Mouse (Mus musculus): ENCODE data around the gene Dmpk. TPM values are rescaled to one million over a fixed set of nuclear protein-coding genes. Genes with fewer than 3 reads are reported as not detected.

The Dmpk gene
- polyA plus RNA-seq, 1 experiment = 120 TPM

DNA sequence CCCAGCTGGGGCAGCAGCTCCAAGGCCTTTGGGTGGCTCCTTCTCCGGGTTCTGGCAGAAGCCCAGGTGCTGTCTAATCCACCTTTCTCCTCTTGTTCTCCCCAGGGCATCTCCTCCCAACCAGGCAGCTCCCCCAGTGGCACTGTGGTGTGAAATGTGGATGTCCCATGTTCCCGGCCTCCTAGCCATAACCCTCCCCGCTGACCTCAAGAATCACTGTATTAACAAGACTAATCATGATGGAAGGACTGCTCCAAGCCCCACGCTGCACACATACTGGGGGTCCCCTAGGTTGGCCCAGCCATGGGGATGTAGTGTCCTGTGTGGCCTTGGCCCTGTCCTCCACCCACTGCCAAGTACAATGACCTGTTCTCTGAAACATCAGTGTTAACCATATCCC is 1.5 kb upstream of the Dmpk start:
- no peak overlapping the region for H3ac ChIP-seq (ENCODE audit: control insufficient read depth, insufficient read length, low read depth)
- peaks cover 35% of the 10 kb centered on the region for H3K36me3 ChIP-seq (ENCODE audit: control insufficient read depth, insufficient read depth)
- TF ChIP-seq CTCF (IDR thresholded peaks at IDR 0.05; ENCODE audit: control insufficient read depth, insufficient read depth, insufficient read length) (no peak), MAX (IDR thresholded peaks at IDR 0.05) (no peak), CEBPB (IDR thresholded peaks at IDR 0.05; ENCODE audit: low read depth) (no peak), FOSL1 (IDR thresholded peaks at IDR 0.05; ENCODE audit: insufficient read depth, low read length, poor library complexity, severe bottlenecking) (no peak), MYOD1 (IDR thresholded peaks at IDR 0.05; ENCODE audit: control insufficient read depth, insufficient read length, low read depth) (no peak), USF1 (IDR thresholded peaks at IDR 0.05; ENCODE audit: low read depth) (no peak)
- H3K27me3 ChIP-seq (ENCODE audit: control insufficient read depth, insufficient read depth, insufficient read length) = no peaks in the 10 kb centered on the region
- H3K79me3 ChIP-seq (ENCODE audit: low read depth) = peaks cover 23% of the 10 kb centered on the region
- H3K4me3 ChIP-seq (ENCODE audit: insufficient read depth, poor library complexity, severe bottlenecking) = no peak overlapping the region
- H3K79me2 ChIP-seq (ENCODE audit: control insufficient read depth, insufficient read depth) = peaks cover 64% of the 10 kb centered on the region

DNA sequence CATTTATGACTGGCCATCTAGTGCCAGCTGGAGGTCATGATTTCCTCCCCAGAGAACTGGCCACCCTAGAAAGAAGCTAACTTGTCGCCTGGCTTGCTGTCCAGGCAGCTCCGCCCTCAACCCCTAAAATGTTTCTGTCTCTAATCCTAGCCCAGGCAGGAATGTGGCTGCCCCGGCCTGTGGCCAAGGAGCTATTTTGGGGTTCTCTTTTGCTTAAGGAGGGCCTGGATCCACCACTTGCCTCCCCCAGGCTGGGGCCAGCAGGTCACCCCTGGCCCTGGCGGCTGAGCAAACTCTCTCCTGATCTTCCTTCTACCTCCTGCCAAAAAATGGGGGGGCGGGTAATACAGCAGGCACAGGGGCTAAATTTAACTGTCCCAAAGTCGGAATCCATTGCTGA is 553 bp upstream of the Dmpk start:
- no peak overlapping the region for H3K4me3 ChIP-seq (ENCODE audit: insufficient read depth, poor library complexity, severe bottlenecking)
- peaks cover 41% of the 10 kb centered on the region for H3K36me3 ChIP-seq (ENCODE audit: control insufficient read depth, insufficient read depth)
- no peaks in the 10 kb centered on the region for H3K27me3 ChIP-seq (ENCODE audit: control insufficient read depth, insufficient read depth, insufficient read length)
- peaks cover 55% of the 10 kb centered on the region for H3K79me2 ChIP-seq (ENCODE audit: control insufficient read depth, insufficient read depth)
- peaks cover 19% of the 10 kb centered on the region for H3K79me3 ChIP-seq (ENCODE audit: low read depth)
- TF ChIP-seq MAX (IDR thresholded peaks at IDR 0.05) (no peak), MYOD1 (IDR thresholded peaks at IDR 0.05; ENCODE audit: control insufficient read depth, insufficient read length, low read depth) (no peak)
- peak overlapping the region; percentile 26 for H3ac ChIP-seq (ENCODE audit: control insufficient read depth, insufficient read length, low read depth)

- H3ac ChIP-seq (ENCODE audit: control insufficient read depth, insufficient read length, low read depth) = peak overlapping the region; percentile 62
- peaks cover 43% of the 10 kb centered on the region for H3K79me2 ChIP-seq (ENCODE audit: control insufficient read depth, insufficient read depth)
- H3K27me3 ChIP-seq (ENCODE audit: control insufficient read depth, insufficient read depth, insufficient read length) = no peaks in the 10 kb centered on the region
- H3K4me3 ChIP-seq (ENCODE audit: insufficient read depth, poor library complexity, severe bottlenecking) = peak overlapping the region; percentile 37
- TF ChIP-seq MAX (IDR thresholded peaks at IDR 0.05) (no peak), MYOD1 (IDR thresholded peaks at IDR 0.05; ENCODE audit: control insufficient read depth, insufficient read length, low read depth) (peak; percentile 99), FOSL1 (IDR thresholded peaks at IDR 0.05; ENCODE audit: insufficient read depth, low read length, poor library complexity, severe bottlenecking) (peak; percentile 37)
- peaks cover 44% of the 10 kb centered on the region for H3K36me3 ChIP-seq (ENCODE audit: control insufficient read depth, insufficient read depth)
- H3K79me3 ChIP-seq (ENCODE audit: low read depth) = peaks cover 8% of the 10 kb centered on the region
Measured at GRCm38 (mm10) chr7:19084277-19084771, 675 bp downstream of the Dmpk start.

- Histone ChIP-seq H3ac (ENCODE audit: control insufficient read depth, insufficient read length, low read depth) (peak overlapping the region; percentile 88), H3K79me2 (ENCODE audit: control insufficient read depth, insufficient read depth) (peaks cover 36% of the 10 kb centered on the region), H3K79me3 (ENCODE audit: low read depth) (peaks cover 6% of the 10 kb centered on the region), H3K36me3 (ENCODE audit: control insufficient read depth, insufficient read depth) (peaks cover 50% of the 10 kb centered on the region), H3K27me3 (ENCODE audit: control insufficient read depth, insufficient read depth, insufficient read length) (no peaks in the 10 kb centered on the region), H3K4me3 (ENCODE audit: insufficient read depth, poor library complexity, severe bottlenecking) (peak overlapping the region; percentile 37)
- TF ChIP-seq MYOD1 (IDR thresholded peaks at IDR 0.05; ENCODE audit: control insufficient read depth, insufficient read length, low read depth) (no peak), MYOG (IDR thresholded peaks at IDR 0.05; ENCODE audit: control insufficient read depth, extremely low read depth, insufficient read length) (no peak), FOSL1 (IDR thresholded peaks at IDR 0.05; ENCODE audit: insufficient read depth, low read length, poor library complexity, severe bottlenecking) (no peak), CTCF (IDR thresholded peaks at IDR 0.05; ENCODE audit: control insufficient read depth, insufficient read depth, insufficient read length) (no peak), CEBPB (IDR thresholded peaks at IDR 0.05; ENCODE audit: low read depth) (no peak), MAX (IDR thresholded peaks at IDR 0.05) (no peak), USF1 (IDR thresholded peaks at IDR 0.05; ENCODE audit: low read depth) (no peak)
Measured at GRCm38 (mm10) chr7:19084921-19085473, 1.3 kb downstream of the Dmpk start.

DNA sequence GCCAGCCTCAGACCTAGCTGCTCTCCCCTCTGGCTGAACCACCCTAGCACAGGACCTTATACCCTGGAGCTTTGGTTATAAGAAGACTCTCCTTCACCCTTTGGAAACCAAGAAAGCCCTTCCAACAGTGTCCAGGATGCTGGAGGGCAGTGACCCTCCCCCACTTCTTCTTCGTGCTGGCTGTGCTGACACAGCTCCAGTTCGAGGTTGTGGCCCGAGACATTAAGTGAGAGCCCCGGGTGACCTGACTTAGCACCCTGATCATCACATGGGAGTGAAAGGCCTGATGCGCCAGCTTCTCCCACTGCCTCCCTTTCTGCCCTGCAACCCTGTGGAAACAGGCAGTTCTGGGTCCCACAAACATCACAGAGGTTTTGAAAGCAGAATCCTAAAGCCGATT is 1.8 kb downstream of the Dmpk start:
- H3K36me3 ChIP-seq (ENCODE audit: control insufficient read depth, insufficient read depth) = peaks cover 55% of the 10 kb centered on the region
- TF ChIP-seq FOSL1 (IDR thresholded peaks at IDR 0.05; ENCODE audit: insufficient read depth, low read length, poor library complexity, severe bottlenecking) (no peak), MYOD1 (IDR thresholded peaks at IDR 0.05; ENCODE audit: control insufficient read depth, insufficient read length, low read depth) (no peak)
- H3K79me2 ChIP-seq (ENCODE audit: control insufficient read depth, insufficient read depth) = peaks cover 31% of the 10 kb centered on the region
- H3K4me3 ChIP-seq (ENCODE audit: insufficient read depth, poor library complexity, severe bottlenecking) = peak overlapping the region; percentile 37
- no peaks in the 10 kb centered on the region for H3K27me3 ChIP-seq (ENCODE audit: control insufficient read depth, insufficient read depth, insufficient read length)
- peaks cover 6% of the 10 kb centered on the region for H3K79me3 ChIP-seq (ENCODE audit: low read depth)
- peak overlapping the region; percentile 88 for H3ac ChIP-seq (ENCODE audit: control insufficient read depth, insufficient read length, low read depth)

DNA sequence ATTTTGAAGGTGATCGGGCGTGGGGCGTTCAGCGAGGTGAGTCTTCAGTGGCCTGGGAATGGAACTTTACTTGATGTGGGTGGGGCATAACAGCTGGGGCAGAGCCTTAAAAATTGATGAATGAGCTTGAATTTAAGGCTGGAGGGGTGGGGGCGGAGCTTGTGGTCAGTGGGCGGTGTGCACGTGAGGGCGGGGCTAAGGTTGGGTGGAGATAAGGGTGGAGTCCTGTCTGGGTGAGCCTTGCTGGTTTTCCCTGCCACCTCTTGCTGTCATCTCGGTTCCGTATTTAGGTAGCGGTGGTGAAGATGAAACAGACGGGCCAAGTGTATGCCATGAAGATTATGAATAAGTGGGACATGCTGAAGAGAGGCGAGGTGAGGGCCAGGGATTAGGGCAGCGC is 2.4 kb downstream of the Dmpk start:
- no peaks in the 10 kb centered on the region for H3K27me3 ChIP-seq (ENCODE audit: control insufficient read depth, insufficient read depth, insufficient read length)
- H3K36me3 ChIP-seq (ENCODE audit: control insufficient read depth, insufficient read depth) = peaks cover 57% of the 10 kb centered on the region
- peak overlapping the region; percentile 37 for H3K4me3 ChIP-seq (ENCODE audit: insufficient read depth, poor library complexity, severe bottlenecking)

More for the DNA sequence above, 2.4 kb downstream of the Dmpk start:
- H3K79me3 ChIP-seq (ENCODE audit: low read depth) = peaks cover 5% of the 10 kb centered on the region
- H3ac ChIP-seq (ENCODE audit: control insufficient read depth, insufficient read length, low read depth) = peak overlapping the region; percentile 88
- TF ChIP-seq CEBPB (IDR thresholded peaks at IDR 0.05; ENCODE audit: low read depth) (no peak), USF1 (IDR thresholded peaks at IDR 0.05; ENCODE audit: low read depth) (peak; percentile 81), MYOG (IDR thresholded peaks at IDR 0.05; ENCODE audit: control insufficient read depth, extremely low read depth, insufficient read length) (no peak), MYOD1 (IDR thresholded peaks at IDR 0.05; ENCODE audit: control insufficient read depth, insufficient read length, low read depth) (no peak), CTCF (IDR thresholded peaks at IDR 0.05; ENCODE audit: control insufficient read depth, insufficient read depth, insufficient read length) (no peak), MAX (IDR thresholded peaks at IDR 0.05) (no peak)
- peaks cover 26% of the 10 kb centered on the region for H3K79me2 ChIP-seq (ENCODE audit: control insufficient read depth, insufficient read depth)

All from C2C12 (cell line).